Mouse (Mus musculus) spleen, adult 2 months (tissue): ENCODE results near the gene Adgrf3. TPM values are rescaled to one million over a fixed set of nuclear protein-coding genes. Genes with fewer than 3 reads are reported as not detected.

Source experiments
- DNase-seq, 2 experiments: peaks; one replicate each; pipeline versions ENCODE4 v3.0.0 to v3.0.0-alpha.2; 2012 to 2021; ENCODE audit warnings: low spot score in 2 of 2, low read depth in 1 of 2
- H3K27ac ChIP-seq: fragments of 200-500 bp; 2 replicates; pipeline ENCODE4 v1.5.1; 2012; ENCODE audit warnings: low read length, inconsistent platforms; ENCODE audit not compliant: insufficient read depth
- H3K27me3 ChIP-seq: fragments of 200-500 bp; 2 replicates; pipeline ENCODE4 v1.6.1; 2012; ENCODE audit warnings: mild to moderate bottlenecking, moderate library complexity, low read length, inconsistent platforms; ENCODE audit not compliant: control insufficient read depth, insufficient read depth
- H3K36me3 ChIP-seq: fragments of 200-500 bp; 2 replicates; pipeline ENCODE4 v1.6.1; 2012; ENCODE audit warnings: mild to moderate bottlenecking, low read length, inconsistent platforms; ENCODE audit not compliant: control insufficient read depth, insufficient read depth
- H3K4me1 ChIP-seq: fragments of 200-500 bp; 2 replicates; pipeline ENCODE4 v1.6.1; 2011; ENCODE audit warnings: inconsistent platforms; ENCODE audit not compliant: control insufficient read depth, insufficient read depth, insufficient read length
- H3K4me3 ChIP-seq: fragments of 200-500 bp; 2 replicates; pipeline ENCODE4 v1.5.1; 2011; ENCODE audit warnings: mild to moderate bottlenecking, inconsistent platforms; ENCODE audit not compliant: insufficient read depth, insufficient read length; ENCODE audit errors: extremely low read depth
- CTCF ChIP-seq: fragments of 200-500 bp; IDR thresholded peaks from 2 replicates; pipeline ENCODE4 v1.5.1; 2011; ENCODE audit warnings: mild to moderate bottlenecking, inconsistent platforms; ENCODE audit not compliant: insufficient read depth, insufficient read length, insufficient replicate concordance; ENCODE audit errors: extremely low read depth
- POLR2A ChIP-seq: fragments of 200-500 bp; IDR thresholded peaks from 2 replicates; pipeline ENCODE4 v1.6.1; 2011; ENCODE audit warnings: low read depth, low read length, inconsistent platforms
- WGBS: fragments of 180-500 bp; shearing (Covaris S2); methylation state at CpG from one replicate; pipeline ENCODE4 v1.1.7; 2018; 5-methylcytosine and 5-hydroxymethylcytosine counted together
- polyA plus RNA-seq: library from polyadenylated mRNA; depleted of rRNA; stranded (reverse); fragments of >200 nt; gene quantifications from 2 replicates; pipeline ENCODE4 v1.2.3, GENCODE M21; 2012

The Adgrf3 gene
- polyA plus RNA-seq, 1 experiment = 0.08 TPM

- no peaks in the 10 kb centered on the region for H3K27me3 ChIP-seq
- no peak overlapping the region for H3K27ac ChIP-seq
- 96% methylated on average over 4 of the region's 4 CpGs for WGBS
- TF ChIP-seq CTCF (no peak), POLR2A (no peak)
- DNase-seq = no peak
- H3K4me3 ChIP-seq = no peak overlapping the region
- H3K36me3 ChIP-seq = peaks cover 33% of the 10 kb centered on the region
- no peaks in the 10 kb centered on the region for H3K4me1 ChIP-seq
These were observed 29.7 kb downstream of the Adgrf3 start for GRCm38 (mm10) chr5:30175811-30176210.

- H3K36me3 ChIP-seq = peaks cover 34% of the 10 kb centered on the region
- no peak for TF ChIP-seq POLR2A
- TF ChIP-seq CTCF = no peak
- no peak for DNase-seq
- no peak overlapping the region for H3K27ac ChIP-seq
- no peaks in the 10 kb centered on the region for H3K4me1 ChIP-seq
- H3K4me3 ChIP-seq = no peak overlapping the region
- 92% methylated on average over 20 of the region's 20 CpGs for WGBS
- no peaks in the 10 kb centered on the region for H3K27me3 ChIP-seq
These were observed 32.4 kb downstream of the Adgrf3 start for GRCm38 (mm10) chr5:30172931-30173692.

GRCm38 (mm10) chr5:30172115-30172514, 33.4 kb downstream of the Adgrf3 start:
- Histone ChIP-seq H3K4me3 (no peak overlapping the region), H3K36me3 (peaks cover 31% of the 10 kb centered on the region), H3K27ac (no peak overlapping the region), H3K4me1 (no peaks in the 10 kb centered on the region), H3K27me3 (no peaks in the 10 kb centered on the region)
- TF ChIP-seq CTCF = no peak
- no peak for TF ChIP-seq POLR2A
- no peak for DNase-seq

- H3K4me3 ChIP-seq = no peak overlapping the region
- 91% methylated on average over 5 of the region's 5 CpGs for WGBS
- TF ChIP-seq POLR2A (no peak), CTCF (no peak)
- H3K36me3 ChIP-seq = peaks cover 29% of the 10 kb centered on the region
- no peaks in the 10 kb centered on the region for H3K27me3 ChIP-seq
- H3K27ac ChIP-seq = no peak overlapping the region
- H3K4me1 ChIP-seq = no peaks in the 10 kb centered on the region
- no peak for DNase-seq
These were observed 35.1 kb downstream of the Adgrf3 start for GRCm38 (mm10) chr5:30170303-30170940.

- no peak for TF ChIP-seq POLR2A
- TF ChIP-seq CTCF = no peak
- no peak overlapping the region for H3K4me3 ChIP-seq
- H3K27ac ChIP-seq = no peak overlapping the region
- H3K36me3 ChIP-seq = peaks cover 10% of the 10 kb centered on the region
- H3K4me1 ChIP-seq = no peaks in the 10 kb centered on the region
- DNase-seq = no peak
- H3K27me3 ChIP-seq = no peaks in the 10 kb centered on the region
- 81% methylated on average over 5 of the region's 5 CpGs for WGBS
These were observed 40.1 kb downstream of the Adgrf3 start for GRCm38 (mm10) chr5:30165234-30165946.

- no peaks in the 10 kb centered on the region for H3K4me1 ChIP-seq
- H3K27ac ChIP-seq = no peak overlapping the region
- H3K27me3 ChIP-seq = no peaks in the 10 kb centered on the region
- no peak for TF ChIP-seq CTCF
- no peak for TF ChIP-seq POLR2A
- WGBS = 87% methylated on average over 6 of the region's 6 CpGs
- no peak overlapping the region for H3K4me3 ChIP-seq
- no peak for DNase-seq
- H3K36me3 ChIP-seq = 0 out of 2 replicates have a peak, but pooled peaks cover 1% of the 10 kb centered on the region
These were observed 43.2 kb downstream of the Adgrf3 start for GRCm38 (mm10) chr5:30162339-30162738.

GRCm38 (mm10) chr5:30161836-30162235, 43.7 kb downstream of the Adgrf3 start:
- TF ChIP-seq CTCF = no peak
- no peak for TF ChIP-seq POLR2A
- Histone ChIP-seq H3K4me1 (no peaks in the 10 kb centered on the region), H3K27ac (no peak overlapping the region), H3K27me3 (no peaks in the 10 kb centered on the region), H3K4me3 (no peak overlapping the region), H3K36me3 (0 out of 2 replicates have a peak, but pooled peaks cover 1% of the 10 kb centered on the region)
- 94% methylated on average over 1 of the region's 1 CpGs for WGBS
- DNase-seq = no peak
